Comparison of ENCODE assay signal across 8 mouse cellular contexts in the genomic region with DNA sequence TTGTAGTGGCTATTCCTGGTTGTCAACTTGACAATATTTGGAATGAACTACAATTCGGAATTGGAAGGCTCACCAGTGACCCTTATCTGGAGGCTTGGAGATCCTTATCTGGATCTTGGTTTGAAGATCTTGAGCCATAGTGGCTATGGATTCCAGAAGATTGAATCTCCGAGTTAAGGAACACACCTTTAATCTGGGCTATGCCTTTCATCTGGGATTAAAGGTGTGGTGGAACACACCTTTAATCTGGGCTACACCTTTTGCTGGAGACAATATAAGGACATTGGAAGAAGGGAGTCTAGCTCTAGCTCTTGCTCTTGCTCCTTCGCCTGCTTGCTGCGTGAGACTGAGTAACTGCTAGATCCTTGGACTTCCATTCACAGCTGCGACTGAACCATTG. TPM values are rescaled to one million over a fixed set of nuclear protein-coding genes. Genes with fewer than 3 reads are reported as not detected.
A peak's percentile ranks its signal among the peaks of the same experiment; 100 is the strongest.
DNase-seq lines count a peak whose midpoint lies in the region; ATAC-seq and TF ChIP-seq lines count a peak whose summit lies in the region.
"Not testable (repeated sequence)": the region's sequence is repeated elsewhere in the genome, so short reads cannot be mapped to it uniquely, and the experiment has no call there.

A gene (plus strand): TSS at position 301 of the 400 bp plus-strand sequence.

- not testable (repeated sequence) for ATAC-seq in G1E (ENCODE audit: extremely low read depth, insufficient number of reproducible peaks, low FRiP score, poor library complexity, severe bottlenecking); embryonic facial prominence, embryonic 11.5 days (replicated peaks; ENCODE audit: insufficient number of reproducible peaks, low FRiP score, low TSS enrichment, low read depth); kidney, embryonic 15.5 days (replicated peaks; ENCODE audit: low FRiP score); limb, embryonic 11.5 days (ENCODE audit: insufficient number of reproducible peaks, low FRiP score, low TSS enrichment, low read depth)

- peak within 1 kb of the TSS; percentile 61 for H3K4me2 ChIP-seq in embryonic facial prominence, embryonic 11.5 days (ENCODE audit: low read depth, low read length)
- H3K4me2 ChIP-seq in kidney, embryonic 15.5 days, result peak within 1 kb of the TSS; percentile 55
- peak within 1 kb of the TSS; percentile 60 for H3K4me2 ChIP-seq in limb, embryonic 11.5 days (ENCODE audit: low read depth, severe bottlenecking)

- H3K36me3 ChIP-seq in G1E (replicated peaks); embryonic facial prominence, embryonic 11.5 days (replicated peaks; ENCODE audit: control insufficient read depth, insufficient read depth, low read depth, low read length); kidney, embryonic 15.5 days; limb, embryonic 11.5 days (ENCODE audit: control insufficient read depth, insufficient read depth, low read length); megakaryocyte, embryonic 14.5 days (replicated peaks; ENCODE audit: low read length); small intestine, adult 2 months (ENCODE audit: control insufficient read depth, insufficient read depth, low read length): not testable (repeated sequence)

- DNase-seq in G1E (ENCODE audit: low spot score); embryonic facial prominence, embryonic 11.5 days (ENCODE audit: low spot score); gastrocnemius, adult 8-10 months (ENCODE audit: low spot score in 2 of 2); heart, postnatal 14 days; limb, embryonic 11.5 days (ENCODE audit: low spot score): not testable (repeated sequence)

- TF ChIP-seq CTCF in G1E (IDR thresholded peaks at IDR 0.05; ENCODE audit: low read depth, low read length); small intestine, adult 2 months (IDR thresholded peaks at IDR 0.05; ENCODE audit: extremely low read depth, insufficient read length, insufficient replicate concordance, low read depth, low read length): not testable (repeated sequence)

- not testable (repeated sequence) for TF ChIP-seq POLR2A in small intestine, adult 2 months (IDR thresholded peaks at IDR 0.05; ENCODE audit: low read depth, low read length)

- not testable (repeated sequence) for H3K27me3 ChIP-seq in G1E (ENCODE audit: insufficient read depth, low read length); embryonic facial prominence, embryonic 11.5 days (ENCODE audit: control insufficient read depth, insufficient read depth, low read length); kidney, embryonic 15.5 days; limb, embryonic 11.5 days (ENCODE audit: control insufficient read depth, insufficient read depth, low read length); megakaryocyte, embryonic 14.5 days (replicated peaks); small intestine, adult 2 months (ENCODE audit: control insufficient read depth, insufficient read depth, low read length)

- WGBS in embryonic facial prominence, embryonic 11.5 days, result no CpG with 5 or more reads among the region's 5 CpGs
- no CpG with 5 or more reads among the region's 5 CpGs for WGBS in kidney, embryonic 15.5 days
- no CpG with 5 or more reads among the region's 5 CpGs for WGBS in limb, embryonic 11.5 days
- no CpG with 5 or more reads among the region's 5 CpGs for WGBS in small intestine, adult 2 months

- peak within 1 kb of the TSS; percentile 90 for H3K4me3 ChIP-seq in G1E (ENCODE audit: low read depth, low read length)
- peak within 1 kb of the TSS; percentile 96 for H3K4me3 ChIP-seq in embryonic facial prominence, embryonic 11.5 days (ENCODE audit: low read depth, low read length)
- peak within 1 kb of the TSS; percentile 94 for H3K4me3 ChIP-seq in kidney, embryonic 15.5 days (replicated peaks)
- H3K4me3 ChIP-seq in limb, embryonic 11.5 days (ENCODE audit: low read depth, low read length), result peak within 1 kb of the TSS; percentile 97
- peak within 1 kb of the TSS; percentile 96 for H3K4me3 ChIP-seq in megakaryocyte, embryonic 14.5 days (replicated peaks)
- peak within 1 kb of the TSS; percentile 99 for H3K4me3 ChIP-seq in small intestine, adult 2 months (ENCODE audit: low read depth, low read length)

- peaks cover 14% of the 10 kb centered on the region for H3K4me1 ChIP-seq in G1E (ENCODE audit: insufficient read depth, low read depth, low read length)
- H3K4me1 ChIP-seq in embryonic facial prominence, embryonic 11.5 days (ENCODE audit: control insufficient read depth, insufficient read depth, low read length); kidney, embryonic 15.5 days; limb, embryonic 11.5 days (ENCODE audit: control insufficient read depth, insufficient read depth, low read length); small intestine, adult 2 months (ENCODE audit: control insufficient read depth, insufficient read depth, insufficient read length, low read length): not testable (repeated sequence)
- H3K4me1 ChIP-seq in megakaryocyte, embryonic 14.5 days, result peaks cover 18% of the 10 kb centered on the region; the same call in 1 of the 2 replicates

- intact Hi-C loops in heart, postnatal 14 days (cut with DNase I), result loop anchor here (5.0 kb wide), 1 partner anchor 34 kb away; a partner anchor contains a TSS

- not testable (repeated sequence) for H3K9me3 ChIP-seq in G1E (replicated peaks); embryonic facial prominence, embryonic 11.5 days (replicated peaks; ENCODE audit: control insufficient read depth, low read length); kidney, embryonic 15.5 days (replicated peaks); limb, embryonic 11.5 days (ENCODE audit: control insufficient read depth, low read length); megakaryocyte, embryonic 14.5 days

- peak within 1 kb of the TSS; percentile 94 for H3K27ac ChIP-seq in embryonic facial prominence, embryonic 11.5 days (replicated peaks; ENCODE audit: low read depth, low read length)
- peak within 1 kb of the TSS; percentile 96 for H3K27ac ChIP-seq in kidney, embryonic 15.5 days
- peak within 1 kb of the TSS; percentile 95 for H3K27ac ChIP-seq in limb, embryonic 11.5 days (replicated peaks; ENCODE audit: low read depth, low read length)
- H3K27ac ChIP-seq in small intestine, adult 2 months (ENCODE audit: insufficient read depth, low read depth, low read length), result peak within 1 kb of the TSS; percentile 66

- peak within 1 kb of the TSS; percentile 99 for H3K9ac ChIP-seq in embryonic facial prominence, embryonic 11.5 days (replicated peaks; ENCODE audit: low read length)
- H3K9ac ChIP-seq in kidney, embryonic 15.5 days, result peak within 1 kb of the TSS; percentile 92
- peak within 1 kb of the TSS; percentile 99 for H3K9ac ChIP-seq in limb, embryonic 11.5 days (ENCODE audit: low read length)

RNA-seq across cellular contexts. Expression of the gene that starts here (rescaled TPM):
- total RNA-seq in G1E (2014; fragmentation: Nextera tagmentation), result 1,277 and 1,301 TPM in 2 replicates
- 382 and 467 TPM in 2 replicates for total RNA-seq in G1E (2017)
- 105 and 153 TPM in 2 replicates for polyA plus RNA-seq in G1E (2012)
- 254 and 265 TPM in 2 replicates for polyA plus RNA-seq in embryonic facial prominence, embryonic 11.5 days (2014; fragmentation: Nextera tagmentation; extraction: Ambion mirVana)
- 10 to 100 TPM; 35.6 to 50.7 (median 40.7) TPM for total RNA-seq in gastrocnemius, adult 8-10 months (2022)
- 10 to 100 TPM; 63.9 to 71.8 TPM for total RNA-seq in heart, postnatal 14 days (2021)
- polyA plus RNA-seq in kidney, embryonic 15.5 days (2015; fragmentation: Nextera tagmentation; extraction: Ambion mirVana), result 283 and 284 TPM in 2 replicates
- 279 and 308 TPM in 2 replicates for polyA plus RNA-seq in limb, embryonic 11.5 days (2014; fragmentation: Nextera tagmentation; extraction: Ambion mirVana)
- polyA plus RNA-seq in megakaryocyte, embryonic 14.5 days (2012; ENCODE audit: insufficient read depth, low replicate concordance), result 13.4 and 56.3 TPM in 2 replicates
- 3.3 and 12.0 TPM in 2 replicates for polyA plus RNA-seq in small intestine, adult 2 months (2012; rRNA removed)

Comparison
In these comparisons a context has a peak if more than half of its experiments do, and no peak if none do; other contexts are left out.
1. RNA of the gene that starts here (total RNA-seq): 382 to 1,301 TPM in G1E; 63.9 to 71.8 TPM in heart, postnatal 14 days and 35.6 to 50.7 TPM in gastrocnemius, adult 8-10 months; every median in the first group is over 4 times any median in the second.
2. Peak in every context shown above with its lines, with median percentiles within 50 percentile points of each other: H3K4me3 ChIP-seq, H3K27ac ChIP-seq, H3K4me2 ChIP-seq and H3K9ac ChIP-seq.